Mouse (Mus musculus) thymus, adult 18-20 months (tissue): ENCODE results near the gene Dok3.

Source experiments
- DNase-seq, 2 experiments: peaks; one replicate each; pipeline ENCODE4 v3.0.0; 2022; ENCODE audit warnings: mixed read lengths in 2 of 2

Dok3 gene

DNA sequence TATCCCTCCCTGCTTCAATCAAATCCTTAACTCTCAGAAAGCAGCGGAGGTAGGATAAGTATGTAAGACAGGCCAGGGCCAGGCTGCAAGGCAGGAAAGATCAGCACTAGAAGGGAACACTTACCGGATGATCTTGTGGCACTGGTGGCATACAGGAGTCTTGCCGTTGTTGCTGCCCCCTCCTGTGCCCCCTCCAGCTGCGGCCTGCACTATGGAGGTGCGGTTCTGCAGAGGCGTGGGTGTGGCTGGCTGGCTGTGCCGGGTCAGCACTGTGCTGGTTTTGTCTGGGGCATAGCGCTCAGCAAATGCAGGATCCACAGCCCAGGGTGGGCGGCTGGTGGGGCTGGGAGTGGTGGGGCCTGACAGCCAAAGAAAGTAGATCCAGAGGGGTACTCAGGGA lies 23.3 kb downstream of the Dok3 start:
- DNase-seq = no peak

DNA sequence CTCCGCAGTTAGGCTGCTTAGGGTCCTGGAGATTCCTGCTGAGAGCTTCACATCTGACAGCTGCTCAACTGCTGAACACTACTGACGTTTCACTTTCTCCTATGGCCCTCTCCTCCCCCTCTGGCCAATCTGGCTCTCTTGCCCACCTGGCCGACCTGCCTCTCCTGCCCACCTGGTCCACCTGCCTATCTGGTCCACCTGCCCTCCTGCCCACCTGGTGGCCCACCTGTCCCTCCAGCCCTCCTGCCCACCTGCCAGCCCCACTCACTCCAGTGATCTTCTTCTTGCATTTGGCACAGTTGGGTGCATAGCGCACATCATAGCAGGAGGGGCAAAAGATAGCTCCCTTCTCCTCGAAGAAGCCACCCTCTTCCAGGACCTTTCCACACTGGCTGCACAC lies 24.7 kb downstream of the Dok3 start:
- no peak for DNase-seq

DNA sequence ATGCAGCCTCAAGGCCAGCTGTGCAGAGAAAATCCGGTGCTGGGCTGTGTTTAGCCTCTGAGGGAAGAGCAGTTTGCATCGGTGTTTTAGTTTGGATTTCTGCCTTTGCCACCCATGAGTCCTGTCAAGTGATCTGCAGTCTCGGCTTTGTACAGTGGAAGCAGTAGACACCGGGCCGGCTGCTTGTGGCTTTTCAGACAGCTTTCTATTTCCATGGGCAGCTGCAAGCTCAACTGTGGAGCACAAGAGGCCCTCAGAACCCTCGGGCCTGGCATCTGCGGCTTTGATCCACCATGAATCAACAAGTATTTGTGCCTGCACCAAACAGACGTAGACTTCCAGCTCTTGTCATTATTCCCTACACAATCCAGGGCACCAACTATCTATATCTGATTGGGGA lies 26.7 kb downstream of the Dok3 start:
- no peak for DNase-seq

DNA sequence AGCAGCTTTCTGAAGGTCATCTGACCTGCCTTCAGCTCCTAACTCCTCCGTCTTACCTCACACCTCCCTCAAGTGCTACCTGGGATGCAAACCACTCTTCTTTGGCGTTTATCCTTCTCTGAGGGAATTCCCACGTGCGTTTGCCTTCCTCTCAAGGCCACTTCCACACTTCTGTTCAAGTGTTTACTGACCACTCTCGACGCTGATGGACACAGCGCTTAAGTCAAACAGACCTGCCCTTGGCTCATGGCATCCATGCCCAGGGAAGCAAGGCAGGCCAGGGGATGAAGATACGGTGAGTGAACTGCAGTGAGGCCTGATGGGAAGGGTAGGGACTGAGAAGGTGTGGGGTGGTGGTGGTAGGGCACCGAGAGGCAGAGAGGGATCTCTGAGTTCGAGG lies 28.5 kb downstream of the Dok3 start:
- DNase-seq = no peak

DNA sequence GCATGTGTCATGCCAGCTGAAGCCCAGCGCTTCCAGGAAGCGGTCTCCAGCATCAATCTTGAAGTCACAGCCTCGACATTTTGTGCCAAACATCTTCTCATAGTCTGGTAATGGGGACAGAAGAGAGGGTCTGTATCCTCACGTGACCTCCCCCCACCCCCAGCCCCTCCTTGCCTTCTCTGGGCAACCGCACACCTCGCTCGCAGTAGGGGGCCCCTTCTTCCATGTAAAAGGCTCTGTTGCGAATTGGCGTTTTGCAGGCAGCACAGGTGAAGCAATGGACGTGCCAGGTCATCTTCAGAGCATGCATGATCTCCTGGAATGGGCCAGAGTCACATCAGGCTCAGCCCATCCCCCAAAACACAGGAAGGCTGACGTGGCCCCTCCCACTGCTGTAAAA lies 30.2 kb downstream of the Dok3 start:
- DNase-seq = no peak

DNA sequence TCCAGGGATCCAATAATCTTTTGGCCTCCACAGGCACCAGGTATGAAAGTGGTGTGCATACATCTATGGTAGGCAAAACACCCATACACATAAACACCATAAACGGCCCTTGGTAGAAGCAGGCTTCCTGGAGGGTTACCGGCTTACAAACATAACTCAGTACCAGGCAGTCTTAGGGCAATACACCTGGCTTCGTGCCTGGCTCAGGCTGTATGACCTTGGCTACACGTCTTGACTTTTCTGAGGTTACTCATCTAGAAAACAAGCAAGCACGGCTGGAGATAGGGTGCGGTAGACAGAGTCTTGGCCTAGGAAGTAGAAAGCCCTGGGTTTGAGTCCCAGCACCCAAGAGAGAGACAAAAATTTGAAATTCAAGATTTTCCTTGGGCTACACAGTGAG lies 32.4 kb downstream of the Dok3 start:
- no peak for DNase-seq

DNA sequence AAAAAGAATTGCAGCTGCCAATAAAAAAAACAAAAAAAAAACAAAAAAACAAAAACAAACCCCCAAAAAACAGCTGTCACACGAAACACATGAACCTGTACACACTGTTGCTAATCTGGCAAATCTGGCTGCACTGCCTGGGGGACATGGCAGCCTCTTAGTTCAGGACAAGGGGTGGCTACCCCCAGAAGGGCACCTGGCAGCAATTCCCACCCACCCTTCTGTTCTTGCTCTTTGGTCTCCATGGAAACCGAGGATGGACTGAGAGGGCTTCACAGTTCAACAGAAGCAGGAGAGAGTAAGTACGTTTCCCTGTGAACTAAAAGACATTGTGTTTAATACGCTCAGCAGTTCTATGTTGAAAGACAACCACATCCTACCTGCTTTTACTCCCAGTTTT lies 33.4 kb downstream of the Dok3 start:
- no peak for DNase-seq

DNA sequence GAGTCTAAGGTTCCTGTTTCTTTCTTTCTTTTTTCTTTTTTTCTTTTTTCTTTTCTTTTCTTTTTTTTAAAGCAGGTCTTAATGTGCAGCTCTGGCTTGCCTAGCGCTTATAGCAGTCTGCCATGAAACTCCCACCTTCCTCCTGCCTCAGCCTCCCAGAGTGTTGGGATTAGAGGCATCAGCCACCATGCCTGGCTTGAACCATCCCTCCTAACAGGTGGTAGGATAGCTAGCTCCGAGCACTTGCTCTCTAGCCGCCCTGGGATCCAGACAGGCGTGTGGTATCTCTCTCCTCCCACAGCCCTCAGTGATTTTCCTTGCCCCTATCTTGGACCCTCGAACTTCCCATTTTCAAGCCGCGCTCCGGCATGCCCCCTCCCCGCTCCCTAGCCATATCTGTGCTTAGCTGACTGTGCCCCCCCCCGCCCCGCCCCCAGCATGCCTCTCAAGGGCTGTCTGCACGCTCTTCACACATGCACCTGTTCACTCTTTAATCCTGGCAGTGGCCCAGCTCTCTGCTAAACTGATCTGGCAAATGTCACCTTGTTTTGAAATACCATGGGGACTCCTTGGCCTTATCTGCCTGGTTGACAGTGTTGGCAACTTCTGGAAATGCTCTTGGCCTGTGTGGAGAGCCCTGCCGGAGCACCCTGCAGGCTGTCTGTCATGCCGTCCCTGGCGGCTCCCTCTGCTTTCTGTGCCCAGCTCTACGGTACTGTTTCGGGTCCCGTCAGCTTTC lies 34.0 kb downstream of the Dok3 start:
- DNase-seq = no peak

DNA sequence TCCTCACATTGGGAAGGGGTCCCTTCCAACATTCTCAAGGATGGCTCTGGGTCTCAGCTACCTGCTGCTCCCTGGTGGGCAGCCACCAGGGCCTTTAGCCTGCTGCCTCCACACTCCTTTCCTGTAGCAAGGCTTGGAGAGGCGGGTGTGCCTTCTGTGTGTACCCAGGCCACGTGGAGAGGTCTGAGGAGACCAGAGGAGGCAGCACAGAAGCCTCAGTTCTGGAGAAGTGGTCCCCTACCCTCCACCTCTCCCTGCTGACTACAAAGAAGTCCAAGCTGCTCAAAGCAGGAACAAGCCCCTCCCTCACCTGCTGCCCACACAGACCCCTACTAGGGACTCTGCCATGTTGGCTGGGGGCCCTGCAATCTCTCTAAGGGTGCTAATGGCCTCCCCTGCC lies 34.8 kb downstream of the Dok3 start:
- DNase-seq = no peak

DNA sequence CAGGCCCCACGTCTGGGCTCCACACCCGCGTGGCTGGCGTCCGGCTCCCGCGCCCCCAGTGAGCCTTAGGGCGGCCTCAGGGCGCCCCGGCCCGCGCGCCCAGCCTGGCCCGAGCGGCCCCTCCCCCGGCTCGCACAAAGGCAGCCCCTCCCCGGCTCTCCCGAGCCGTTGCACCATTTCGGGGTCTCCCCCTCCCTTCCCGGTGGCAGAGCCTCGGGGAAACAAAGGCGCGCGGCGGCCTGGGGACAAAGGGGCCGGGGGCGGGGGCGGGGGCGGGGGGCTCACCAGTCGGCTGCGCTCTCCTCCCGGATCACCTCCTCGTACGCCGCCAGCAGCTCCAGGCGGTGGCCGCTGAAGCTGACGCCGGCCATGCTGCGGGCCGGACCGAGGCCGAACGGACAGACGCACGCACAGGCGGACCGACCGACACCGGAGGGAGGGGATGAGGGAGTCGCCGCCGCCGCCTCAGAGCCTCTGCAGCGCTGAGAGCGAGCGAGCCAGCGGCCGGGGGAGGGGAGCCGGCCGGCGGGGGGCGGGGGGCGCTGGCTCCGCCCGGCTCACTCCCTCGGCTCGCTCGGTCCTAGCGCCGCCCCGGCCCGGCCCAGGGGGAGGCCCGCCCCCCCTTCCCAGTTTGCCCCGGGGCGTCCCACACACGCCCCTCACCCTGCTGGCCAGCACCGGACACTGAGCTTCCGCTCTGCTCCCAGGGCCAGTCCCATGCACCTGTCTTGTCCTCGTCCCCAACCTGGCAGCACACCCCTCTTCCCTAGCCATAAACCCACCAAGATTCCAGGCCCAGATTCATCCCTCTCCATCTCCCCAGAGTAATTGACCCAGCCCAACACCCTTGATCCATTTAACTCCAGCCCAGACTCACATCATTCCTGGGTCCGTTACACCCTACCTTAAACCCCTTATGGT lies 41.3 kb downstream of the Dok3 start, which contains the start of gene Dbn1:
TSS of gene Dbn1 (minus strand) at position 534 of the 921 bp plus-strand sequence.
- DNase-seq = no peak

DNA sequence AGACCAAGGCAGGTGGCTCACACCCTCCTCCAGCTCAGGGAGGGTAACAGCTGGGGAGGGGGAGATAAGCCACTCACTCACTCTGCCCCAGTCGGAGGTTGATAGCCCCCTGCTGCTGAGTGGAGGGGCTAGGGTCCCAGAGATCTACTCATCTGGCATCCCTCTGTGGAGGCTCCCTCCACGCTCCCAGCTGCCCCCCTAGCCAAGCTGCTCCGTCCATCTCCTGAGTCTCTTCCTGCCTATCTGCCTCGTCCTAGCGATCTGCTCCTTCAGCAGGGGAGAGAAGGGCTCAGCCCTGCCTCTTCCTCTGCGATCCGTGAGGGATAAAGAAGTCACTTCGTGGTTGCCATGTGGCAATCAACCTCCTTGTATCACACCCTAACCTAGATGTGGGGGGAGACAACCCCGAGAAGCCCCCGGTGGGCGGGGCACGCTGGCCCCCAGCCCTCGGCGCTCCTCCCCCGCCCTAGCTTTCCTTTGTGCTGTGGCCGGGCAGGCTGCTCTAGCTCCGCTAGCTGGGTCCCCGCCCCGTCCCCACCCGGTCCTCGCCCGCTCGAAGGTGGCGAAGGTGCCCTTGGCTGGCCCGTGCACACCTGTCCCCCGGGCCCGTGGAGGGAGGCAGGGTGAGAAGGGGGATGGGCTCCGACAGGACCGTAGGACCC lies 42.0 kb downstream of the Dok3 start:
- no peak for DNase-seq

DNA sequence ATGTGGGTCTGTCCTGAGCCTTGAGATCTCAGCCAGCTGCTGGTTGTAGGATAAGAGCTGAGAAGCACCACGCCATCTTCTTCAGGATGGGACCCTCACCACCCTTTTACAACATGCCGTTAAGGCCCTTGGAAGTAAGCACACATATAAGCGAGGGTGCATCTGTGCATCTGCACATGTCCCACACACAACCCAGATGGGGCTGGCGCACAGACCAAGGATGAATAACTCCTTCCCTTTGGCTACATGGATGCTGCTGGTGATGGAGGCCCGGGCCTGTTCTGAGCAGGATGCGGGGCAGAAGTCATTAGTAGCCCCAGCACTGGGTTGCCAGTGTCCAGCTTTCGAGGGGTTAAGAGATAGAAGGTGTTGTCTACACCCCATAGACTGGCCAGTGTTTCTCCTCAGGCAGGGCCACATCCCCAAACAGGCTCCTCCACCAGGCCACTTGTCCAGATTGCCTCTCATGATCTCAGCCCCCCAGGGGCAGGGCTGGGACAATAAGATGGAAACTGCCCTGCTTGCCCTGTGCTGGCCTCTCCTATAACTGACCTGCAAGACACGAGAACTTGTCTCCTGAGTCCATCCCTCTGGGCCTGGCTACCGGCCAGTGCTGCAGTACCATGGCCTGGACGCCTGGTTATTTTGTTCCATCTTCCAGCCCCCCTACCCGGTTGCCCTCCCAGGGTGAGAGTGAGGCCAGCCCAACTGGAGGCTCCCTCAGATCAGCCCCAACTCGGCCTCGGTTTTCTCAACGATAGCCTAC lies 42.9 kb downstream of the Dok3 start:
- no peak for DNase-seq

DNA sequence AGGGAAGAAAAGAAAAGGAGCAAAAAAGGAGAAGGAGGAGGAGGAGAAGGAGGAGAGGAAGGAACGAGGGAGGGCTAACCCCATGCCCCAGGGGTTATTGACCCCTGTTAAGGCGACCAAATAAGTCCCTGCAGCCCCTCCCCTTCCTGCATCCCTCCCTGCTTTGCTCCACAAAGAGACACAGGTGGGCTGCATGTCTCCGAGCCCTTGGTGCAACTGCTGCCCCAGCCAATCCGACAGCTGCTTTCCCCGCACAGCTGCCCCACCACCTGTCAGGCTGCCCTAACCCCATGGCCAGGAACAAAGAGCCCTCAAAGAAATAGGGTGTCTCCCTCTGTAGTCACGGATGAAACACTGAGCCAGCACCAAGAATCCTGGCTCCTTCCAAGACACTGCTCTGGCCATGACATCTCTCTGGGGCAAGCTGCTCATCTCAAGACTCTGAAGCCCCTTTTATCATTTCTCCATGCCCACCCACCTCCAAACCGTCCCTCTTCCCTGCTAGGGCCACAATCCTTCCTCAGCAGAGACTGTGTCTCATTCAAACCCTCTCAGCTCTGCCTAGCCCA lies 44.5 kb downstream of the Dok3 start:
- DNase-seq = peak in 1 of 2 experiments; percentile 43

DNA sequence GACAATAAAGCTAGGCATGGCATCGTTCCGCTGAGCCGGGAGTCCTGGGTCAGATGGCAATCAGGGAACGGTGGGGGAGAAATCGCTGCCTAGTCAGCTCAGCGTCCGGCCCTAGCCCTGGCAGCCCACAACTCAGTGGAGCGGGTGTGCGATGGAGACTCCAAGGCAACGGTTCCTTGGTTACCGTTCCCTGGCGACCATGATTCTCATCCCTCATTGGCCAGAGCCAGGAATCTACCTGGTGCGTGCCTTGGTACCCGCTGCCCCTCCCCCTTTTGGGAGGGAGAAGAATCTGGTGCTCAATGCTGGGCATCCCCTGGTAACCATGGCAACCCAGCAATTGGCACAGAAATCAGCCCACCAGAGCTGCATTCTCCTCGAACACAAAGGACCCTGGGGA lies 45.5 kb downstream of the Dok3 start:
- DNase-seq = no peak

DNA sequence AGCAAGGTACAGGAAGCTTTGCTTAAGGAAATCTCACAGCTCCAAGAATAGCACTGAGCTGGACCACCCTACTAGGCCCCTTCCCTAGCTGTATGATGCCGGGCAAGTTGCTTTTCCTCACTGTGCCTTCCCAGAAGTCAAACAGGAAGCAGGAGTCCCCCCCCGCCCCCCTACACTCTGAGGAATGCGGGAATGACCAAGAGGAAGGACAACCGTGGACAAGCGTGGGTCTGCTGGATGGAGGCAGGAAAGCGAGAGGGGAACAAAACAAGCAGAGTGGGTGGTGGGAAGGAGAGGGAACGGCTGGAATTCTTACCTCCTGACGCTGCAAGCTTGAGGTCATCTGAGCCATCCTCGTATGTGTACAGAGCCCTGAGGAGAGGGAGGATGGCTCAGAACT lies 46.0 kb downstream of the Dok3 start:
- DNase-seq = no peak

DNA sequence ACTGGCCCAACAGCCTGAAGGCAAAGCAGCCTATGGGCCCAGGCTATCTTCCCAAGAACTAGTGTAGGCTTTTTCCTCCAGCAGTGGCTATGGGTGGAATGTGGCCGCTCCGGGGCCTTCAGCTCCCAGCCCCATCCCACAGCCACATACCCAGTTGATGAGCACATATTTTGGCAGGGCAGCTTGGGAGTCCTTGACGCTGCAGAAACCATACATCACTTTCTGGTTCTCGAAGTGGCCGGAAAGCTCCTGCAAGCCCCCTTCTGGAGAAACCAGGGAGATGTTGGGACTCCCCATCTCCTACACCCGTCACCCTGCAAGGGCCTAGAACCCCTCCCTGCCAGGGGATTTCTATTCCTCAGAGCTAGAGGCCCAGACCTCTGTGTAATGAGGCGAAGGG lies 46.6 kb downstream of the Dok3 start:
- no peak for DNase-seq

DNA sequence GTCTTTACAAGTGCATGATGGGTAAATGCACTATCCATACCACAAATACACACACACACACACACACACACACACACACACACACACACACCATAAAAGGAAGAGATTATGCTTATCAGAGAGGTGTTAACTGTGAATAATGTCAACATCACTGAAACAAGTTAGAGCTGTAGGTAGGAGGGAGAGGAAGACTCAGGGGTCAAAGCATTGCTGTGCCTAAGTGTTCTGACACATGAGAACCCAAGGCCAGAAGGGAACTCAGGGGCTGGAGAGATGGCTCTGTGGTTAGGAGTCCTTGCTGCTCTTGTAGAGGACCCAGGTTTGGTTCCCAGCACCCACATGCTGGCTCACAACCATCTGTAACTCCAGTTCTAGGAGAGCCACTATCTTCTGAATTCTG lies 49.2 kb downstream of the Dok3 start:
- no peak for DNase-seq

DNA sequence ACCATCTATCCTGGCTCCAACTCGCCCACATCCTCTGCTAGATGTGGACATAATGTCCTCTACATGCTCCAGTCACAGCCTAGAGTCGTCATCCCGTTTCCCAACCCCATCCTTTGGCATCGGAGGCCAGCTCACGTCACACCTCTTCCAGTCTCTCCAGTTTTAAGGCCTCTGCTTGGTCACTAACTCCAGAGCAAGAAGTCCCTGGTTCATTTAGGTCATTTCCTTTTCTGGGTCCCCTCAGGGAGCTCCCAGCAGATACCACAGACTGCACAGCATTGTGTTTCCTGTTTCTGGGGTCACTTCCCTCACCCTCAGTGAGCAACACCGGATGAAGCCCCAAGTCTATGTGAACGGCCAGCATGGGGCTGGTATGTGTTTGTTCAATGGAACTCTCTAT lies 50.1 kb downstream of the Dok3 start:
- DNase-seq = no peak

DNA sequence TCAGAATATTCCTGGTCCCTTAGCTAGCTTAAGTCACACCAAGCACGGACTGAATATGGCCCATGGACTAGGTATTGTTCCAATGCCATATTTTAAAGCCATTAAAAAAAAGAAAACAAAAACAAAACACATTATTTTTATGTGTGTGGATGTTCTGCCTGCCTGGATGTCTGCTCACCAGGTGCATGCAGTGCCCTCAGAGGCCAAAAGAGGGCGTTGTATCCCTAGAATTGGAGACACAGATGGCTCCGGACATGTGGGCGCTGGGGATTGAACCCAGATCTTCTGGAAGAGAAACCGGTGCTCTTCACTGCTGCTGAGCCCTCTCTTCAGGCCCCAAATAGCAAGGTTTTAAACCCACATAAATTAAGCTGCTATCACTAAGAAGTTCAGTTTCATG lies 51.1 kb downstream of the Dok3 start:
- no peak for DNase-seq

DNA sequence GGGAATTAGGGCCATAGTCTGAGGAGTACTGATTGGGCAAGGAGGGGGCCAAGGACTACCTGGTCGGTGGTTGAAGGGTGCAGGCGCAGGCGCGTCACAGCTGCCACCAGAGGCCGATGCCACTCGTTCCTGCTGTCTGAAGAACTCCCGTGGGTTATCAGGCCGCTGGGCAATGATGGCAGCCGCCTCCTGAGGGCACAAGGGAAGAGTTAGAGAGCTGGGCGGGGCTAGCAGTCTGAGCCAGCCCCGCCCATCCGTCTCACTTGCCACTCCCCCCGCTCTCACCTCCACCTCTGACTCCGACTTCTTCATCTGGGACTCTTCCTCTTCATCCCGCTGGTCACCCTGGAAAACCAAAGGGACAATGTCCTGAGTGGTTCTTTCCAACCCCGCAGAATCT lies 51.6 kb downstream of the Dok3 start:
- DNase-seq = no peak

DNA sequence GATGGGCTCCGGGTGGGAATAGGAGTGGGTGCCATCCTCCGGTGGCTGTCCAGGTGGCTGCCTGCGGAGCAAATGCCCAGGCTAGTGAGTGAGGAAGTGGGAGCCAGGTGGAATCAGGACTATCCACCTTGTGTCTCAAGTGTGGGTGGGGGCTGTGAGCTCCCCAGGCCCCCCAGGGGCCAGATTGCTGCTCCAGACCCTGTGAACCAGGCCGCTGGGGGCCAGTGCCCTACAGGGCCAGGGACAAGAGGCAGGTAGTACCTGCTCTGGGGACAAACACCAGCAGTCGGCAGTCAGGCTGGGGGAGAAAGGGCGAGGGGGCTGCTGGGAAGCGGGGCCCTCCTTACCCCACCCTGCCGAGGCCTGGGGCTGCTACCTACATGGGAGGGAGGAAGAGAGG lies 52.8 kb downstream of the Dok3 start:
- no peak for DNase-seq

DNA sequence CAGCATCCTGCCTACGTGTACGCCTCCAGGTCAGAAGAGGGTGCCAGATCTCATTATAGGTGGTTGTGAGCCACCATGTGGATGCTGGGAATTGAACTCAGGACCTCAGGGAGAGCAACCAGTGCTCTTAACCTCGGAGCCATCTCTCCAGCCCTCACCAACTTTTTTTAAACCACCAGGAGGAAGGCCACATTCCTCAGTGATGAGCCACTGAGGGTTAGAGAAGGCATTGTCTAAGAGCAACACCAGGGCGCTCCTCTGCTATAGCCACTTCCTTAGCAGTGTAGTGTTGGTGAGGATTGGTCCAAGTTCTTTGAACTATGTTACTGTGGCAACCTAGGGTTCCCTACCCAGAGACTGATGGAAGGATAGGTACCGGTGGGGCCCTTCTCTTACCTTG lies 53.3 kb downstream of the Dok3 start:
- no peak for DNase-seq

DNA sequence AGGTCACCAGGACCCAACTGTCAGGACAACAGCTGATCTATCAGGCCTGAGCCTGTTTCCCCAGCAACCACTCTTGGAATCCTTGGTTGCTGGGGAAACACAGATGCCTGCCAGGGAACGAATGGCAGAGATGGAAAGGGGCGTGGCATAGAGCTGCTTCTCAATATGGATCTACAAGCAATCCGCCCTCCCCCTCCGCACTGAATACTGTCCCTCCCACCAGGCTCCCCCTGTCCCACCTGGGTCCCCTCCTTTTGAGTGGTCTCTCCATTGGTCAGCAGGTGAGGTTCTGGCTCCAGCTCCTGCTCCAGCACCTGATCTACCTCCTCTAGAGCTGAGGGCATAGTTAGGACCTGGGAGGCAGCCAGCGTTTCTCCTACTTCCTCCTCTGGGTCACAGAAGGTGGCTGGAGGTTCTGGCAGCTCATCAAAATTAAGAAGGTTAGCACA lies 54.5 kb downstream of the Dok3 start:
- DNase-seq = no peak
